Mouse (Mus musculus): ENCODE data around the gene Sema6d. TPM values are rescaled to one million over a fixed set of nuclear protein-coding genes. Genes with fewer than 3 reads are reported as not detected.

The Sema6d gene
- polyA plus RNA-seq, 1 experiment = 6.7 TPM

- TF ChIP-seq POLR2A (IDR thresholded peaks at IDR 0.05; ENCODE audit: borderline replicate concordance, control insufficient read depth, low read depth, low read length) (no peak), CTCF (IDR thresholded peaks at IDR 0.05; ENCODE audit: control insufficient read depth, insufficient read depth, low read length) (no peak)
- Histone ChIP-seq H3K4me1 (ENCODE audit: control insufficient read depth, insufficient read depth, low read length) (no peaks in the 10 kb centered on the region), H3K27ac (ENCODE audit: control insufficient read depth, insufficient read depth, low read depth, low read length, poor library complexity) (no peak overlapping the region), H3K4me3 (replicated peaks; ENCODE audit: control insufficient read depth, low read depth, low read length) (no peak overlapping the region)
These were observed 11.4 kb downstream of the Sema6d start for GRCm38 (mm10) chr2:124101201-124101517.

GRCm38 (mm10) chr2:124101580-124101979 is 11.8 kb downstream of the Sema6d start:
- WGBS = 78% methylated on average over 5 of the region's 5 CpGs
- no peak overlapping the region for H3K4me3 ChIP-seq (replicated peaks; ENCODE audit: control insufficient read depth, low read depth, low read length)
- TF ChIP-seq POLR2A (IDR thresholded peaks at IDR 0.05; ENCODE audit: borderline replicate concordance, control insufficient read depth, low read depth, low read length) = no peak
- TF ChIP-seq CTCF (IDR thresholded peaks at IDR 0.05; ENCODE audit: control insufficient read depth, insufficient read depth, low read length) = no peak

DNA sequence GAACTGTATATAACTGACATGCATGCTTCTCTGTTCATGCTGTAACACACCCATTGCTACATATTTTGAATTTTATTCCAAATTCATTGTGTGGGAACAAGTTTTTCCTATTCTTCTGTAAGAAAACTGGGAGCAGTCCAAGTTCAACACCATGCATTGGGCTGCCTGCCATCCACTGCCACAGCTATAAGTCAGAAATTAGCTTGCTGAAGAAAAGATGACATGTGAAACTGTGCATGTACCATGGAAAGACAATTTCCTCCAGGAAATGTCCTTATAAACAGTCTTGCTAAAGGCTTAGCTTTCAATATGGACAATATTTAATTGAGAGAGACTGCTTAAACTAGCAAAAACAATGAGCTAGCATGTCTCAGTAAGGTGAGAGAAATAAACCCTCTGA is 13.5 kb downstream of the Sema6d start:
- Histone ChIP-seq H3K4me3 (replicated peaks; ENCODE audit: control insufficient read depth, low read depth, low read length) (no peak overlapping the region), H3K4me1 (ENCODE audit: control insufficient read depth, insufficient read depth, low read length) (no peaks in the 10 kb centered on the region), H3K27ac (ENCODE audit: control insufficient read depth, insufficient read depth, low read depth, low read length, poor library complexity) (no peak overlapping the region)
- TF ChIP-seq POLR2A (IDR thresholded peaks at IDR 0.05; ENCODE audit: borderline replicate concordance, control insufficient read depth, low read depth, low read length) (no peak), CTCF (IDR thresholded peaks at IDR 0.05; ENCODE audit: control insufficient read depth, insufficient read depth, low read length) (no peak)

More at GRCm38 (mm10) chr2:124101580-124101979, 11.8 kb downstream of the Sema6d start:
- no peaks in the 10 kb centered on the region for H3K4me1 ChIP-seq (ENCODE audit: control insufficient read depth, insufficient read depth, low read length)
- H3K27ac ChIP-seq (ENCODE audit: control insufficient read depth, insufficient read depth, low read depth, low read length, poor library complexity) = no peak overlapping the region

- TF ChIP-seq POLR2A (IDR thresholded peaks at IDR 0.05; ENCODE audit: borderline replicate concordance, control insufficient read depth, low read depth, low read length) (no peak), CTCF (IDR thresholded peaks at IDR 0.05; ENCODE audit: control insufficient read depth, insufficient read depth, low read length) (no peak)
- Histone ChIP-seq H3K4me3 (replicated peaks; ENCODE audit: control insufficient read depth, low read depth, low read length) (no peak overlapping the region), H3K27ac (ENCODE audit: control insufficient read depth, insufficient read depth, low read depth, low read length, poor library complexity) (no peak overlapping the region), H3K4me1 (ENCODE audit: control insufficient read depth, insufficient read depth, low read length) (no peaks in the 10 kb centered on the region)
- WGBS = 72% methylated on average over 11 of the region's 11 CpGs
These were observed 28.9 kb downstream of the Sema6d start for GRCm38 (mm10) chr2:124118469-124119243.

- H3K4me3 ChIP-seq (replicated peaks; ENCODE audit: control insufficient read depth, low read depth, low read length) = no peak overlapping the region
- H3K27ac ChIP-seq (ENCODE audit: control insufficient read depth, insufficient read depth, low read depth, low read length, poor library complexity) = no peak overlapping the region
- TF ChIP-seq POLR2A (IDR thresholded peaks at IDR 0.05; ENCODE audit: borderline replicate concordance, control insufficient read depth, low read depth, low read length) (no peak), CTCF (IDR thresholded peaks at IDR 0.05; ENCODE audit: control insufficient read depth, insufficient read depth, low read length) (no peak)
- no peaks in the 10 kb centered on the region for H3K4me1 ChIP-seq (ENCODE audit: control insufficient read depth, insufficient read depth, low read length)
- 72% methylated on average over 1 of the region's 1 CpGs for WGBS
These were observed 30.6 kb downstream of the Sema6d start for GRCm38 (mm10) chr2:124120355-124120754.

GRCm38 (mm10) chr2:124121539-124121938 is 31.8 kb downstream of the Sema6d start:
- Histone ChIP-seq H3K4me3 (replicated peaks; ENCODE audit: control insufficient read depth, low read depth, low read length) (no peak overlapping the region), H3K4me1 (ENCODE audit: control insufficient read depth, insufficient read depth, low read length) (no peaks in the 10 kb centered on the region), H3K27ac (ENCODE audit: control insufficient read depth, insufficient read depth, low read depth, low read length, poor library complexity) (no peak overlapping the region)
- TF ChIP-seq CTCF (IDR thresholded peaks at IDR 0.05; ENCODE audit: control insufficient read depth, insufficient read depth, low read length) (no peak), POLR2A (IDR thresholded peaks at IDR 0.05; ENCODE audit: borderline replicate concordance, control insufficient read depth, low read depth, low read length) (no peak)
- 65% methylated on average over 2 of the region's 2 CpGs for WGBS

DNA sequence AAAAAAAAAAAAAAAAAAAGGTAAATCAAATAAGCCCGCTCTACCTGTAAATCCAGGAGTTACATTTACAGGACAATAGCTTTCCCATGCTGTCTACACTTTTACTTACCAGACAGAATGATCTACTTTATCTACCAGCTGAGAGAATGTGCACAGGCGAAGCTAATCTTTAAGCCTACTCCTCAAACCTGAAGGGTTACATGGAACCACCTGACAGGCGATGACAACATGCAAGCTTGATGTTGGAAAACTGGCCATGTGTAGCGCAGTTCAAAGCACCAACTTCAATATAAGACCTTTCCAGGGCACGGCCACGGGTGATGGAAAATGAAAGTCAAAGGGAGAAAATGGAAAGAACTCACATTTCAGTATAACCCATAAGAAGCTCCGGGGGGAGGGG is 35.7 kb downstream of the Sema6d start:
- 76% methylated on average over 7 of the region's 7 CpGs for WGBS
- H3K27ac ChIP-seq (ENCODE audit: control insufficient read depth, insufficient read depth, low read depth, low read length, poor library complexity) = no peak overlapping the region
- no peak overlapping the region for H3K4me3 ChIP-seq (replicated peaks; ENCODE audit: control insufficient read depth, low read depth, low read length)
- H3K4me1 ChIP-seq (ENCODE audit: control insufficient read depth, insufficient read depth, low read length) = no peaks in the 10 kb centered on the region
- no peak for TF ChIP-seq POLR2A (IDR thresholded peaks at IDR 0.05; ENCODE audit: borderline replicate concordance, control insufficient read depth, low read depth, low read length)
- TF ChIP-seq CTCF (IDR thresholded peaks at IDR 0.05; ENCODE audit: control insufficient read depth, insufficient read depth, low read length) = no peak

DNA sequence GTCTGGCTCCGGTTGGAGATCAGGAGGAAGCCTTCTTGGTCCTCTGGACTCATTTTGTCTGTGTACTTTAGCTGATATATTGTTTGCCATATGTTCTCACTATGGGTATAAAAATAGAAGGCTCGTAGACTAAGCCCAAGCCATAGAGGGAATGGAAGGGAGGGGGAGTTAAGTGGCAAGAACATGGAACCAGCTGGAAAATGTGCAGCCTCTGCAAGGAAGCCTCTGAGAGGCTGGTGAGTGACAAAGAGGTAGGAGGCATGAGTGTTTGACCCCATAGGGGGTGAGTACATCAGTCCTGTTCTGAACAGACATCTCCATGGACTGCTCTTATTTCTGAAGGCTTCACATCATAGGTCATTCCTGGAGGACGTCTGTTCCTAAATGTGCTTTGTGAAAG is 37.1 kb downstream of the Sema6d start:
- WGBS = 69% methylated on average over 3 of the region's 3 CpGs
- Histone ChIP-seq H3K4me1 (ENCODE audit: control insufficient read depth, insufficient read depth, low read length) (no peaks in the 10 kb centered on the region), H3K27ac (ENCODE audit: control insufficient read depth, insufficient read depth, low read depth, low read length, poor library complexity) (no peak overlapping the region), H3K4me3 (replicated peaks; ENCODE audit: control insufficient read depth, low read depth, low read length) (no peak overlapping the region)
- TF ChIP-seq CTCF (IDR thresholded peaks at IDR 0.05; ENCODE audit: control insufficient read depth, insufficient read depth, low read length) (no peak), POLR2A (IDR thresholded peaks at IDR 0.05; ENCODE audit: borderline replicate concordance, control insufficient read depth, low read depth, low read length) (no peak)

DNA sequence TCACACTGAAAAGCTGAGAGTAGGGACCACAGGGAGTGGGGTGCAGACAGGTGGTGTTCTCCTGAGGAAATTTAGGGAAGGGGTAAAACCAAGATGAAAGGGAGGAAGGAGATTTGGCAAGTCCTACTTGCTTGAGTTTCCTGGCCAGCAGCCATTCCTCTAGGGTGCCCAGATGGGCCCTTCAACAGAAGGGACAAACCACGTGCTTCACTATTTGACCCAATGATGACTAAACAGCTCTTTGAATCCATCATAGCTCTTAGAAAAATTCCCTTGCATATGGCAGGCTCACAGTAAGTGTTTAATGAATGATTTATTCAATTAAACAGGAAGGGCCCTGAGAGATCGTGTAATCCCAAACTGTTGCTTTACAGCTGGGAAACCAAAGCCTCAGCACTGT is 41.1 kb downstream of the Sema6d start:
- H3K27ac ChIP-seq (ENCODE audit: control insufficient read depth, insufficient read depth, low read depth, low read length, poor library complexity) = no peak overlapping the region
- no peak for TF ChIP-seq CTCF (IDR thresholded peaks at IDR 0.05; ENCODE audit: control insufficient read depth, insufficient read depth, low read length)
- H3K4me1 ChIP-seq (ENCODE audit: control insufficient read depth, insufficient read depth, low read length) = no peaks in the 10 kb centered on the region
- WGBS = 74% methylated on average over 2 of the region's 2 CpGs
- no peak overlapping the region for H3K4me3 ChIP-seq (replicated peaks; ENCODE audit: control insufficient read depth, low read depth, low read length)
